Mouse (Mus musculus) B cell, adult (primary cell): ENCODE data around the gene Gm13305. TPM values are rescaled to one million over a fixed set of nuclear protein-coding genes. Genes with fewer than 3 reads are reported as not detected.

ENCODE experiments used
- total RNA-seq: library from RNA; stranded (reverse); gene quantifications from 4 replicates; pipeline ENCODE4 v1.2.4, GENCODE M21; 2023; ENCODE audit not compliant: inconsistent age

The Gm13305 gene
- total RNA-seq: not detected in 4 replicates

GRCm38 (mm10) chr4:42168503-42168902, at the start of gene Gm13305:
Gene Gm13305 (minus strand): TSS chr4:42168603.

GRCm38 (mm10) chr4:42153136-42153535, 15.3 kb downstream of the Gm13305 start, which contains the start of gene Gm13306:
Gene Gm13306 (plus strand): TSS chr4:42153436.

GRCm38 (mm10) chr4:42114517-42114916, 53.9 kb downstream of the Gm13305 start, which contains the start of gene Gm13304:
Gene Gm13304 (plus strand): TSS chr4:42114817.

Other genes starting within 250 kb of the Gm13305 start
- gene Gm20878, start 227.0 kb downstream of the Gm13305 start, total RNA-seq: 1.4 to 8.2 TPM (median 1.9 TPM) in 4 replicates
- gene Fam205a4, start 202.5 kb downstream of the Gm13305 start, total RNA-seq: not detected in 4 replicates
- gene Gm21093, start 133.9 kb downstream of the Gm13305 start, total RNA-seq: not detected in 4 replicates
- gene Gm3893, start 77.4 kb downstream of the Gm13305 start, total RNA-seq: not detected in 4 replicates
- gene Gm13304, start 53.8 kb downstream of the Gm13305 start, total RNA-seq: not detected in 4 replicates
- gene Gm13306, start 15.2 kb downstream of the Gm13305 start, total RNA-seq: not detected in 4 replicates
- not detected in 4 replicates for gene Gm10600, start 72.0 kb upstream of the Gm13305 start, total RNA-seq
- gene Ccl21b, start 87.2 kb upstream of the Gm13305 start, total RNA-seq: not detected in 4 replicates
- gene Gm21953, start 125.7 kb upstream of the Gm13305 start, total RNA-seq: not detected in 4 replicates
- not detected in 4 replicates for gene Fam205a3, start 149.7 kb upstream of the Gm13305 start, total RNA-seq